Mouse (Mus musculus) thymus, postnatal 4 days (tissue): ENCODE data around the gene Hkdc1.
"Not testable (repeated sequence)": the region's sequence is repeated elsewhere in the genome, so short reads cannot be mapped to it uniquely, and the experiment has no call there.

Source experiments
- DNase-seq: peaks from one replicate; pipeline ENCODE4 v3.0.0; 2021

Hkdc1 gene

DNA sequence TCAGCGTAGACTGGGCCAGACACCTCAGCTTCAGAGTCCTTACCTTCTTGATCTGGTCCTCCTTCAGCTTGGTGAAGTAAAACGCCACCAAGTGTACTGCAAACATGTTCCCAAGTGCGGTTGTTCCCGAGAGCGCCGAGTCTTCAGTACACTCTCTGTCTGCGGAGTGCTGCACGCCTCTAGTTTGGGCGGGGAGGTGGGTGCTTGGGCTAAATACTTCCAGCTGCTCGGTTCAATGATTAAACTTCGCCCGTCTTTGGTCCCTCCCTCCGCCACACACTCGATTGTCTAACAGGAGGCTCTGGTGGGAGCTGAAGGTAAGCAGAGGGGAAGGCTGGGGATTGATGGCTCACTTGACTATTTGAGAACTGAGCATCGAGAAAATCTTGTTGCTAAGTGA is at the start of gene Hkdc1:
Hkdc1 (minus strand) TSS at position 237 of the 400 bp plus-strand sequence.
- DNase-seq: no peak

DNA sequence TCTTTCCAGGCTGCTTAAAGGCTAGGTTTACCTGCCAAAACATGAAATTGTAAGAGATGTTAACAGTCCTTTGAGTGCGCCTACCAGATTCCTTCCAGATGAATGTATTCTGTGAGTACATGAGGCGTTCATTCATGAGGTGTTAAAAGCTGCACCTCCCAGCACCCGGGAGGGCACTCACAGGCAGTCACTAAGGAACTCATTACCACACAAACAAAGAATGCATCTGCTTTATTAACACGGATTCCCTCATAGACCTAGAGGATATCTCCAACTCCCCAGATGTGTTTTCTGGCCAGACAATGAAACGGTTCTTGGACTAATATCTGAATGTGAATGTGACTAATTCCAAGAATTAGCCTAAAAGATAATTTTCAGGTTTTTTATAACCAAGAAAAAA is 48.8 kb upstream of the Hkdc1 start:
- DNase-seq: no peak

DNA sequence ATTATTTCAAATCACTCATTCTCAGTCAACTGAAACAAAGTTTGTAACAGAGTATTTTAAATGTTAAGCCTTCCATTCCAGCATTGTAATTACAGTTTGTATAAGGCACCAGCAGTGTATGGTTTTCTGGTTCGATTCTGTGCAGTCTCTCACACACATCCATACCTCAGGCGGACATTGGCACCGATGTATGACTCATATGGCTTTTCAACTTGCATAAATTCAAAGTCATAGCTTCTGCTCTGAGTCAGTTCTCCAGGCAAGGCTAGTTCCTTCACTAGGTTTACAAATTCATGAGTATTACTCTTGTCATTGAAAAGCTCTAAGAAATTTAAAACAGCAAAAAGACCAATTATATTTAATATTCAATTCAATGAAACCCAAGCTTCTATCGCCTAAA is 47.4 kb upstream of the Hkdc1 start:
- DNase-seq: no peak

DNA sequence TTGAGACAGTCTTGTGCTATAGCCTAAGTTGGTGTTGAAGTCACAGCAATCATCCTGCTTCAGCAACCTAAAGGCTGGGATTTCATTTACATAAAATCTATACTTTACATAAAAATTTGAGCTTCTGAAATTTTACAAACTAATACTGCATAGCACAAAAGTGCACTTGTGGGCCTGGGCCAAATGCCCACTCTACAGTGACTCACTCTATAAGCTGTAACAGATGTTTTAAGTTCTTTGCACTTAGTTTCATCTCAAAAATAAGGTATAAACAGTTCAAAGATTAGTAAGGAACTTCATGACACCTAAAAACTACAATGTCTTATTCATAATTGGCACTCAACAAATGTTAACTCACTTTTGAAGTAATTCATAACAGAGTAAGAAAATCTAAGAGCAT is 39.0 kb upstream of the Hkdc1 start:
- no peak for DNase-seq

DNA sequence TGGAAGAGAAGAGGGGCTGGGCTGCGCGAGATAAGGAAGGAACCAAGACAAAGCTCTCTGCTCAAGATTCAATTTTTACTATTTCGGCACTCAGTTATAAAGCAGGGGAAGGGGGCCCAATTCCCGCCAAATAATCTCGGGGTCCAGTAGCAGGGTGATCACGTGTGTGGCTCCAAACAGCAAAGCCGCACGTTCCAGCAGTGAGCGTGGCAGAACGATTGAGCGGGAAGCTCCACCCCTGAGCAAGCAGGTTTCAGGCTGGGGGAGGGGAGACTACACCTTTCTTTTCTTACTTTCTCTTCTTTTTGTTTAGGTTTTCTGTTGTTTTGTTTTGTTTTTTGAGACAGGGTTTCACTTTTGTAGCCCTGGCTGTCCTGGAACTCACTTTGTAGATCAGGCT is 29.7 kb upstream of the Hkdc1 start:
- DNase-seq: not testable (repeated sequence)

DNA sequence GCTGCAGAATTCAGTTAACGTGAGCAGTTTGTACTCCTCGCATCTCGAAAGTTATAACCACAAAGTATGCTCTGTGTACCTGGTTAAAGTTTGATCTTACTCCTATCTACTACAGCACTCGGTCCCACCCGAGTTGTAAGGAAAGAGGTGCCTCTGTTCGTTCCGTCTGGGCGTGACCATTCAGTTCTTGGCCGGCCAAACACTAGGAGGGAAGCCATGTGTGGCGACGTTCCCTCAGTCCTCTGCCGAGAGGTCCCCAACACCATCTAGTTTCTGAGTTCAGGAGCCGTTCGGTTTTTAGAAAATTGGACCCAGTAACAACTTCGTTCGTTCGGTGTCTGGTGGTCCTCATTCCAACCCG is 28.0 kb upstream of the Hkdc1 start:
- DNase-seq: no peak

DNA sequence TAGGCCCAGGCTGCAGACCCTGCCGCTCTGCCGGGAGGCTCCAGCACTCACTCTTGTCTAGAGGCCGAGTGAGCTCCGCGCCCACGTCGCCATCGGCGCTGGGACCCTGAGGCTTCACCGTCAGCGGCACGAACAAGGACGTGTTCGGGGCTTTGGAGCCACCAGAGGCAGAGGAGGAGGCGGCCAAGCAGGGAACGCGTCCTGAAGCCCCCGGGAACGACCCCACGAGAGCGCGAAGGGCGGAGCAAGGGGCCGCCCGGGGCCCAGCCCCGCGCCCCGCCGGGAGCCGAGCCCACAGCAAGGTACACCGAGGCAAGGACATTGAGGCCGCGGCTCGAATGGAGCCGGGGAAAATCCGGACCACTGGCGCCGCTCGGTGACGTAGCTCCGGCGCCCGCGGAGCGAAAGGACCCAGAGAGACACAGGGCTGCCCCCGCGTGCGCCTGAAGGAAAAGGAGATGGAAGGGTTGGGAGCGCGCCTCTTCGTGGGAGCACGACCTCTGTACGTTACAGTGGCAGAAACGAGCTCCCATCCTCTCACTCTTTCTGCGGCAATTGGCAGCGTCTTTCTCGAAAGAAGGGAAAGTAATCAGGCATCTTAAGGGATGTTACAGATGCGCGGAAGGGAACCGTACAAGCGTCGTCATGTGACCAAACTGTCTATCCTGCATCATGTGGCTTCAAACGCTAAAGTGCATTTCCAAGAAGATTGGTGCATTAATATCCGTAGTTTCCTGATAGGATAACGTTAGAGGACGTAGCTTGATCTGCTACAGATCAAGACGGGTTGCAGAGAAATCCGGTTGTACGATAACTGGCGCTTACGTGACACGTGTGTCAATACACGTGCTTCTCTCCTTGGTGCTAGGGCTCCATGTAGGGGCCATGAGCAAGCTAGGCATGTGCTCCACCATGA is 27.3 kb upstream of the Hkdc1 start, which contains the start of the genes 4930507D05Rik and Supv3l1:
4930507D05Rik (plus strand) TSS at position 126 of the 916 bp plus-strand sequence.
Supv3l1 (minus strand) TSS at position 375 of the 916 bp plus-strand sequence.
- DNase-seq: peak; percentile 97

DNA sequence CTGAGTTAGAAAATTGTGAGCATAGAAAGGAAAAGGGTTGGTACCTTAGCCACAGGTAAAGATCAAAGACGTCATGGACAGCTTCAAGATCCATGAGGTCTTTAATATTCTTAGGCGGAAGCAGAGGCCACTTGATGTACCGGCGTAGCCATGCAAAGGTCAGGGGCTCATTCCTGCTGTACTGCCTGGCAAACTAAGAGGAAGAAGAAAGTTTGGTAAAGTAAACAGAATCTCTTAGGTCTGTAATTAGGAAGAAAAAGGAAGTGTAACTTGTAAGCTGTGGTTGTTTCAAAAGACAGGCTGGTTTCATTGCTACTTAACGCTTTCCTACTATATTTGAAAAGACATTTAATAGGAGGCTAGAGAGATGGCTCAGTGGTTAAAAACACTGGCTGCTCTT is 8.1 kb upstream of the Hkdc1 start:
- no peak for DNase-seq

DNA sequence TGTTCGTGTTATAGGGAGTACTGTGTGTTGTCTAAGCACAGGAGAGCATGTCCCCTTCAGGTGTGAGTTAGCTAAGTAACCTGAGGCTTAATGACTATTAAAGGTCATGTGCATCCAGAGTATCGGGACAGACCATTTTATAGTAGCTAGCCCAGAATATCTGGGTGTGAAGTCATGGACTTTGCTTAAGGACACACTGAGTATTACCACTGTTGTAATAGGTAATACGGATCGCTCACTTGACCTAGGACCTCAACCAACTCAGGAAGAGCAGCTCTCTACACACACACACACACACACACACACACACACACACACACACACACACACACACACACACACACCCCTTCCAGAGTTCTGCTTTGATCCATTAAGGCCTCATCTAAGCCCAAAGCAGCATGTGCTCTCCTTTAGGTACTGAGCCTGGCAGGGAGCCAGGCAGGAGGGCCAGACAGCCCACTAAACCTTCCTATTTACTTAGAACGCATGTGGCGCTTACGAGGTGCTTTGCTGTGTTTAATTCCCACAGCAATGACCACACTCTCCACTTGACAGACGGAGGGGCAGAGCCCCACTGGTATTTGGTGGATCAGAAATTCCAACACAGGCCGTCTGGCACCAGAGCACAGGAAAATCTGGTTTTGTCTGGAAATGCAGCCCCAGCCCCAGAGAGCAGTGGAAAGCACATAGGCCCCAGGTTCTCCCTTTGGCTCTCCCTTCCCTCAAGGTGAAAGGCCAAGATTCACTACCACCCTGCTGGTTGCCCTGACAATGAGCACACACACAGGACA is 3.0 kb upstream of the Hkdc1 start:
- no peak for DNase-seq

DNA sequence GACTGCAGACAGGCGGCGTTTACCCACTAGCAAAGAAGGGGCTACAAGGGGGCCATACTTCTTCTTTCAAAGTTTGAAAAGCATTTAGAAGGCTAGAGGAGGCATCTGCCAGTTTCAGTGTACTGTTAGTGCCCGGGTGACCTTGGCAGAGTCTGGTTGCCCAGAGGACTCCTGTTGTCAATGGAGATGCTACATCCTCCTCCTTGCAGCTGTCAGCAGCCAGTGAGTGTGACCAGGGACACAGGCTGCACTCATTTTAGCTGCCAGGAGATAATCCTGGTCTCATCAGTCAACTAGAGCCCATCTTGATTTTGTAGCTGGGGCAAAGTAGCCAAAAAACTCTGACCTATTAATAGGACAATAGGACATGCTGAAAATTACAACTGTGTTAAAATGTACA is 1.2 kb downstream of the Hkdc1 start:
- DNase-seq: no peak

DNA sequence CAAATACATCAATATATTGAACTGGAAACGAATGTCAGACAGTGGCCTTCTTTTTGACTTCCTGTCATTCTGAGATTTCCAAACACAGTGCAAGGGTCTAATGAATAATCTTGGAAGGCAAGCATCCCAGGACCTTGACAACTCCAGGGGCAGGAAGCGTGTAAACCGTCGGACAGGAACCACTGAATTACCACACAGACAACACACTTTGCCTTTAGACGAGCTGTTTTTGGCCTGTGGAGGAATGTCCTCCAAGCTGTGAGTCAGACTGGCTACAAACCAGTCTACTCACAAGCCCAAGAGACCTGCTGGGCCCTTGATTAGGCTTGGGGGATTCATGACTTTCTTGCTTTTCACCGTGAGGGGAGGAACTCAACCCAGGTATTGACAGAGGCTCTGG is 1.9 kb downstream of the Hkdc1 start:
- DNase-seq: no peak

DNA sequence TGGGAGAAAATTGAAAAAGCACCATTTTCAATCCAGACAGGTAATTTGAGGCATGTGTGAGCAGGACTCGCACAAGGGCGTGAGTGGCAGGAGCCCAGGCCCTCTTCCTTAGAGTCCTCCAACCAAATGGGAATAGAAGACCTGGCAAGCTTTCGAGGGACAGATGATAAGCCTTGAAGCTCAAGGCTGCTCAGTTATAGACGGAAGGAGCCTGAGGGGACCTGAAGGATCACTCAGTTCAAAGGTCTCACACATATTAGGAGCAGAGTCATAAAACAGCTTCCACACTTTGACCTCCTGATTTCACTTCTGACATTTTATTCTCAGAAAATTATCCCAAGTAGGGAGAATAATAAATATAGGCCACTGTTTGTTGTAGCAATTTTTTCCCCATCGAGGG is 2.9 kb downstream of the Hkdc1 start:
- no peak for DNase-seq

DNA sequence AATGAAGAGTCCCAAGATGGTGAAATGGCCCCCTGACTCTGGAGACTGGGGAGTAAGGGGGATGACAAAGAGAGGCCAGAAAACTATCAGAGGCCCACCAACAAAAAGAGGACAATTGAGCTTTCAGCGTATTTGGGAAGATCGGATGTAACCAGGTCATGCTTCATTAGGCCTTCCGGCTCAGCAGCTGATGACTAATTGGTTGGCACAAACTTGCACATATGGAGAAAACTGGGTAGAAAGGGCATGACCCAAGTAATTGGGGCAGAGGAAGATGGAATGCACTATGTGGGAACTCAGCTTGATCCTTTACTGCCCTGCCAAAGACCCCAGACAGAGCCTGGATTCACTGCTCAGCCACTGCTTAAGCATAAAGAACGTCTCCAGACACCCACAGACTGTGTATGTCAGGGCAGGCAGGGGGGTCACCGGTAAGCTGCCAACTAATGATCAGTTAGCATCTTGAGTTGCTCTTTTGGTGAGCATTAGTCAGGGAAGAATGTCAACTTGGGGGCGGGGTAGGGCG is 3.4 kb downstream of the Hkdc1 start:
- DNase-seq: no peak

DNA sequence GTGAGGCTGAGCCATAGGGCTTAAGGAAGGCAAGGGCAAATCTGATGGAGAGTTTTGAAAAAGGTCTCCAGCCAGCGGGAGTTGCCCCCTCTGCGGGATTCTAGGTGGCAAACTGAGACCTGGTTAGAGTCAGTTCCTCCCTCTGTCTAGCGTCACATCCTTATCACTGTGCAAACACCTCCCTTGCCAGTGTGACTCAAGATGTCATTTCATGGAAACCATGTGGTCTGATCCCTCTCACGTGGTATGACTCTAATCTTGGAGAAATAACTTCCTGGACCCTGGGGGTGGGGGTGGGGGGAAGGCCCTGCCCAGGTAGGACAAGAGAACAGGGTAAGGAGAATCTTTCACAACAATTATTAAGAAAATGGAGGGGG is 8.7 kb downstream of the Hkdc1 start:
- DNase-seq: no peak

DNA sequence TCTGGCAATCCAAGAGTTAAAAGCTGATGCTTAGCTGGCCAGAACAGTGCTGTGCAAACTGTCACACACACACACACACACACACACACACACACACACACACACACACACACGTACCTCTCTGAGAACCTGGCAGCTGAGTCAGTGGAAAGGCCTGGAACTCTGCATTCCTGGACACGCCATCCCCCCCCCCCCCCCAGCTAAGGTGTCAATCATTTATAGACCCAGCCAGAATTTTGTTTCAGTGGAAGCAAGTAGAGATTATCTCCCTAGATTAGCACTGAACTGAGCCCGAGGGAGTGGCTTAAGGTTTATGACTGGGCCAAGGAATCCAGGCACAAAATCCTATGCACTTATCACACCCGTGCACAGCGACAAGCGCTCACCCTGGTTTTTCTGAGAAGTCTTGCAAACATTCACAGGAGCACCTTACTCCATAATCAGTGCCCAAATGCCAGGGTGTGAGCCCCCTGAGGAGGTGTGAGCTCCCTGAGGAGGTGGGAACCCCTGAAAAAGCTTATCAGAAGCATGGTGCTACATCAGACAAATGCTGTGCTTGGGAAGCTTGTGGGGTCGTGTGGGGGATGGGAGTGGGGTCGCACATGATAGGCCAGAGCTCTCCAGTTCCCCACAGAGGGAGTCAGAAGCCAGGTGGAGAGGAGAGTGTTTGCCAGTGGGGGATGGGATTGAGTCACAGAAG is 9.2 kb downstream of the Hkdc1 start:
- no peak for DNase-seq

DNA sequence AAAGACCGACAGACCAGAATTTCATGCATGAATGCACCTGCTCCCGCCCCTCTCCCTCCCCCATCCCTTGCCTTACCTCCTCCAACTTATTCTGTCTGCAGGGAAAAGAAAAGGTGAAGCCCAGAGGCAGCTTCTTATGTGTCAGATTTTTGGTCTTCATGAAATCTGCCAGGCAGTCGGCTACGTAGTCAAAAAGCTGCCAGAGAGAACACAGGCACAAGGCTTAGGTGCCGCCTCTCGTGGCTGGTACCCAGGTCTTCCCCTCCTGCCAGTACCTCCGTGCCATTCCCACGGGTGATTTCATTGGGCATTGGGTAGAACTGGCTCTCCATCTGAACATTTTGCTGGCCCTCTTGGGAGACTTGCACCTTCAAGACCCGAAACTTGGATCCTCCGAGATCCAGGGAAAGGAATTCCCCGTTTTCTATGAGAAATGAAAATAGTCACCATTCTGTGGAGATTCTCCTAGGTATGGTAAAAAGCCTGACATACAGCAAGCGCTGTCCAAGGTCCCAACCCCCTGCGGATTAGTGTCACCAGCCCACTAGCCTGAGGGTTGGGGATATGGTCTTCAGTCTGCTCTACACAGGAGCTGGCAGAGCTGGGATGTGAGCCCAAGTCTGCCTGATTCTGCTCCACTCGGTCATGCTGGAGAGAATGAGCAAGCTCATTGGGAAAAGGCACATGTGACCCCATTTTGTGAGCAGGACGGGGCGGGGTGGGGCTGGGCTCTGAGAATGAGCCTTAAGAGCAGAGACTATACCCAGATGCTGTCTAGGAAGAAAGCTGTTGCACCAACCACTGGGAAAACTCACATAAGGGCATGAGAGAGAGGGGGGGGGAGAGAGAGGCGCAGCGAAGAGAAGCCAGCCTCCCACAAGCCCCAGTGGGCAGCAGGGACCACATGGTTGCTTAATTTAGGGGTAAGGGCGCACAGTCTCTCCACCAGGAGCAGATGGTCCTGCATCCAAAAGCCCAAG is 10.6 kb downstream of the Hkdc1 start:
- no peak for DNase-seq

DNA sequence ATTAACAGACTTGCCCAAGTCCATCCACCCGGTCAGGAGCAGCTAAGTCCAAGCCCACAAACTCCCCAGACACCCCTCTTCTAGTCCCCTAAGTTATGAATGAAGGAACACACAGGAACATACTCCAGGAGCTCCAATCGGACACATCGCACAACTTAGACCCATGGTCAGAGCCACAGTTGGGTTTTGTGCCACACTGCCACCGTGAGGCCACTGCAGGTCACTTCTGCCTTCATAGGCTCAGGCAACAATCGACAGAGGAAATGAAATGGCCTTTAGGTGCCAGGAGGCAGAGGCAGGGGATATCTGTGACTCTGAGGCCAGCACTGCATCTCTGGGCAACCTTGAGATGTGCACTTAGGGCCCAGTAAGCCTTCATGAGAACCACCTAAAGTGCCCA is 11.3 kb downstream of the Hkdc1 start:
- DNase-seq: peak; percentile 77

DNA sequence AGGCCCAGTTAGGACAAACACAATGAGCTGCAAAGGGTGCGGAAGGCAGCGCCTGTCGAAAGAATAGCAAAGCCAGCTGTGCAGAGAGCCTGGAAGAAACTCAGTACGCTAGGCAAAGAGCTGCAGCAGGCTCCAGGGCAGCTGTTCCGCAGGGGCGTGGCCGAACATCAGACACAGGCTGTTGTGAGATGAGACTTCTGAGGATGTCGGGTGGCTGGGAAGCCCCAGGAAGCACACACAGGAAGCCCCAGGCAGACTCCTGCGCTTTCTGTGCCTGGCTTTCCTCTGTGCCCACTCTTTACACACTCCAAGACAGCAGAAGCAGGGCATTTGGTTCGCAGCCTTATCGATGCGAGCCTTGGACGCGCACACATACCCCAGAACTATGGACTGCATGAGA is 17.4 kb downstream of the Hkdc1 start:
- peak; percentile 75 for DNase-seq

DNA sequence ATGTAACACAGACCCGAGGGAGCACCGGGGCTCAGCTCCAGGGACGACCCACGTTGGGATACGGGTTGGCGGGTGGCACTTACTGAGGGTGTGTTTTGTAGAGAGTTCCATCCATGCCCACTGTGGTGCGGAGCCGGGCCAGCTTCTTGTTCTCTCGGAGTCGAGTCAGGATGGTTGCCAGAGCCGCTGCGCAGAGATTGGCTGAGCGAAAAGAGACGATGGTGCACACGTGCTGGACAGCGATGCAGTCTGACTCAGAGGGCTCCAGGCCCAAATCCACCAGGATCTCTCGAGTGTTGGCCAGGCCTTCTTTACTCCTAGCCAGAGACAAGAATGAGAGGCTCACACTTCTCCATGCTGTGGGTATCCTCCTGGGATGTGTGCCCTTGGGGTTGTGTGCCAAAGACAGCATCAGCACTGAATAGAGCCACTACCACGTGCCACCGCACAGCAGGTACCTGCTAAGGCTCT is 20.6 kb downstream of the Hkdc1 start:
- DNase-seq: no peak

DNA sequence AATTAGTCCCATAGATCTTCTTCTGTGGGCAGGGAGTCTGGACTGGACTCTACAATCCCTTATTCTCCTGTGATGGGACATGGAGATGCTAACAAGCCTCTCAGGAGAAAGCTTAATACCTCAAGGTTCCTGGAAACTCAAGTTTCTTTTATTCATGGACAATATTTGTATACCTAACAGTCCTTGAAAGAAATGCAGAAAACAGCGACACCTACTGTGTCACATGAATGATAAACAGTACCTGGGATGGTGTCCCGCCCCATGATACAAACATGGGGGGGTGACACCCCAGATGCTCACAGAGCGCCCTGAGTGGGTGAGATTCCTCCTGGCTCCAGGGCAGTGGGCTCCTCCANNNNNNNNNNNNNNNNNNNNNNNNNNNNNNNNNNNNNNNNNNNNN is 39.3 kb downstream of the Hkdc1 start:
- DNase-seq: no peak

DNA sequence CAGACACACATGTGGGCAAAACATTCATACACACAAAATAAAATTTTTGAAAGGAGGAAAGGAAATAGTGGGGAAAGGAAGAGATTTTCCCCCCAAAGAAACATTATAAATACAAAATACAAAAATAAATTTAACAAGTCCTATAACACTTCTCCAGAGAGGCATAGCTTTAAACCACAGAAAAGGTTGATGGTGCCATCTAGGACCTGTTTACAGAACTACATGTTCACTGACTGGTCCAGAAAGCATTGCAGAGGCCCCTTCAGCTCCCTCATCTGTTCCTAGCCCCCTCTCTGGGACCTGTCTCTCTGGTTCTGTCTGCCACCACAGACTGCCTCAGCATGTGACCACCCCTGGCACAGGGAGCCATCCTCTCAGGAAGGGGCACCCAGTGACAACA is 41.4 kb downstream of the Hkdc1 start:
- DNase-seq: no peak

DNA sequence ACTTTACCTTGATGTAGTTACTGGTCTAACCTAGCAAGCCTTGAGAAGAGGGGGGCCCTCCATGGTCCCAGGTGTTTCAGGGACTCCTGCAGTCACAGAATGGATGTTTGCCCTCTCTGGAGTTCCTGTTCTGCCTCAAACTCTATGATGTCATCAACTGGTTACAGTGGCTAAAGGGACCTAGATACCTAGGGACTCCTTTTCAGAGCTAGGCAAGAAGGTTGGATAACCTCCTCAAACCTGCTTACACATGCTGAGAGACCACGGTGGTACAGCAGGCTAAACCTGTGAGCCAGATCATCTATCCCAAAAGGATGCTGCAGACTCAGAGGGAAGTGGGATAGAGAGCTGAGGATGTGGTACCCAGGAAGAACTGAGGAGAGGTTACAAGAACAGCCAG is 42.5 kb downstream of the Hkdc1 start, which contains the start of gene Hk1:
Hk1 (minus strand) TSS at position 101 of the 400 bp plus-strand sequence.
- no peak for DNase-seq
